Mouse (Mus musculus): Measurements from ENCODE around the gene Mnd1. TPM values are rescaled to one million over a fixed set of nuclear protein-coding genes. Genes with fewer than 3 reads are reported as not detected.

Mnd1 gene
- polyA plus RNA-seq (2014; fragmentation: Nextera tagmentation; extraction: Ambion mirVana), result 13.2 and 14.2 TPM in 2 replicates

GRCm38 (mm10) chr3:84155558-84156006 lies at the start of gene Mnd1:
Gene Mnd1 (minus strand): TSS chr3:84155786.
- peak within 1 kb of the TSS; percentile 92 for H3K9ac ChIP-seq (ENCODE audit: low read depth, low read length)
- no peaks in the 10 kb centered on the region for H3K9me3 ChIP-seq (ENCODE audit: control insufficient read depth, low read length)
- no peaks in the 10 kb centered on the region for H3K36me3 ChIP-seq (ENCODE audit: control insufficient read depth, insufficient read depth, low read length)
- ATAC-seq (replicated peaks; ENCODE audit: low FRiP score), result peak; percentile 98
- WGBS, result under 1% methylated on average over 29 of the region's 29 CpGs
- H3K4me1 ChIP-seq (replicated peaks; ENCODE audit: control insufficient read depth, insufficient read depth, low read length), result peaks cover 5% of the 10 kb centered on the region; the same call in 1 of the 2 replicates
- peak; percentile 99 for DNase-seq (ENCODE audit: low spot score)
- peak within 1 kb of the TSS; percentile 68 for H3K4me3 ChIP-seq (ENCODE audit: low read depth, low read length)
- peak within 1 kb of the TSS; percentile 98 for H3K4me2 ChIP-seq
- peak within 1 kb of the TSS; percentile 90 for H3K27ac ChIP-seq (ENCODE audit: low read depth, low read length)
- H3K27me3 ChIP-seq (replicated peaks; ENCODE audit: control insufficient read depth, insufficient read depth, low read length), result no peaks in the 10 kb centered on the region

DNA sequence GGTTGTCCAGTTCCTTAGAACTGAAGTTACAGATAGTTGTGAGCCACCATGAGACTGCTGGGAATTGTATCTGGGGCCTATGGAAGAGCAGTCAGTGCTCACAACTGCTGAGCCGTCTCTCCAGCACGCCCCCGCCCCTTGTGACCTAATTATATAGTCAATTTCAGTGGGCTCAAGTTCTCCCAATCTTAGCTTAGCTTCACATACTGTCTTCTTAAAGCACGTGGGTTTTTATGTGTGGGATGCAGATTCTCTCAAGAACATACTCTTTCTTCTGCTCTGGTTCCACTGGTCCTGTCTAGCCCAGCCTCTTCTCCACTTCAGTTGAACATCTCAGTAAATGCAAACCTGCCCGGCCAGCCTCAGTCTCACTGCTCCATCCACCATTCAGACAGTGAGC lies 49.1 kb upstream of the Mnd1 start:
- WGBS, result 77% methylated on average over 5 of the region's 5 CpGs
- H3K9ac ChIP-seq (ENCODE audit: low read depth, low read length), result no peak overlapping the region
- H3K27me3 ChIP-seq (replicated peaks; ENCODE audit: control insufficient read depth, insufficient read depth, low read length), result no peaks in the 10 kb centered on the region
- no peak for DNase-seq (ENCODE audit: low spot score)
- H3K9me3 ChIP-seq (ENCODE audit: control insufficient read depth, low read length), result no peaks in the 10 kb centered on the region
- no peaks in the 10 kb centered on the region for H3K36me3 ChIP-seq (ENCODE audit: control insufficient read depth, insufficient read depth, low read length)
- ATAC-seq (replicated peaks; ENCODE audit: low FRiP score), result no peak
- no peak overlapping the region for H3K4me3 ChIP-seq (ENCODE audit: low read depth, low read length)
- no peaks in the 10 kb centered on the region for H3K4me1 ChIP-seq (replicated peaks; ENCODE audit: control insufficient read depth, insufficient read depth, low read length)
- H3K27ac ChIP-seq (ENCODE audit: low read depth, low read length), result no peak overlapping the region
- H3K4me2 ChIP-seq, result no peak overlapping the region

GRCm38 (mm10) chr3:84200559-84201420 lies 45.2 kb upstream of the Mnd1 start:
- Histone ChIP-seq H3K4me1 (replicated peaks; ENCODE audit: control insufficient read depth, insufficient read depth, low read length) (no peaks in the 10 kb centered on the region), H3K9me3 (ENCODE audit: control insufficient read depth, low read length) (no peaks in the 10 kb centered on the region), H3K9ac (ENCODE audit: low read depth, low read length) (no peak overlapping the region), H3K27ac (ENCODE audit: low read depth, low read length) (no peak overlapping the region), H3K4me2 (no peak overlapping the region), H3K4me3 (ENCODE audit: low read depth, low read length) (no peak overlapping the region), H3K36me3 (ENCODE audit: control insufficient read depth, insufficient read depth, low read length) (no peaks in the 10 kb centered on the region), H3K27me3 (replicated peaks; ENCODE audit: control insufficient read depth, insufficient read depth, low read length) (no peaks in the 10 kb centered on the region)
- DNase-seq (ENCODE audit: low spot score) (no peak), ATAC-seq (replicated peaks; ENCODE audit: low FRiP score) (no peak)
- WGBS, result 75% methylated on average over 13 of the region's 13 CpGs

DNA sequence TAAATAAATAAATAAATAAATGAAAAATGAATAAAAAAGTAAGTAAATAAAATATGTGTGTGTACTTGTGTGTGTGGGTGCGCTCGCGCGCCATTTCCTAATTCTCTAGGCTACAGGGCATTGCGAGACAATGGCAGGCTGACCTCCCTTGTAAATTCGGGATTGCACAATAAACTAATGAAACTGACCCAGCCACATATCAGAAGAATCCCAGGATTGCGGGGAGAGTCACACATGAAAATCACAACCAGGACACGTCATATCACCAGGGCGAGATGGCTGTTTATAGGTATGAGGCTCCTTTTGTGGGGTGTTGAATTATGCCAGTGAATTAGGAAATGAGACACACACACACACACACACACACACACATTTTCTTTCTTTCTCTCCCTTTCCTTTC lies 43.9 kb upstream of the Mnd1 start:
- ATAC-seq (replicated peaks; ENCODE audit: low FRiP score) (no peak), DNase-seq (ENCODE audit: low spot score) (no peak)
- Histone ChIP-seq H3K36me3 (ENCODE audit: control insufficient read depth, insufficient read depth, low read length) (no peaks in the 10 kb centered on the region), H3K4me3 (ENCODE audit: low read depth, low read length) (no peak overlapping the region), H3K9me3 (ENCODE audit: control insufficient read depth, low read length) (no peaks in the 10 kb centered on the region), H3K4me1 (replicated peaks; ENCODE audit: control insufficient read depth, insufficient read depth, low read length) (no peaks in the 10 kb centered on the region), H3K27ac (ENCODE audit: low read depth, low read length) (no peak overlapping the region), H3K4me2 (no peak overlapping the region), H3K9ac (ENCODE audit: low read depth, low read length) (no peak overlapping the region), H3K27me3 (replicated peaks; ENCODE audit: control insufficient read depth, insufficient read depth, low read length) (no peaks in the 10 kb centered on the region)
- 86% methylated on average over 9 of the region's 9 CpGs for WGBS

DNA sequence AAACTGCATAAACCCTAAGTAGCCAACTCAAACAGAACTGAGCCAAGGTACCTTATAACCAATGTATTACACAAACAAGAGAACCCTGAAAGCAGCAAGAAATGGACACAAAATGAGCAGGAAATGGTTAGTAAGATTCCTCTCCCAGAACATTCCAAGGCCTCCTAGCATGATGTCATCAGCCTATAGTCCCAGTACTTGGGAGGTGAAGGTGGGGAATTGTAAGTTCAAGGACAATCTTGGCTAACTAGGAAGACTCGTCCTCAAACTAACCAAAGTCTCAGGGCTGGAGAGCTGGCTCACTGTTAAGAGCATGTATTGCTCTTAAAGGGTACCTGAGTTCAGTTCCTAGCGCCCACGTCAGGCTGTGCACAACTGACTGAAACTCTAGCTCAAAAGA lies 42.6 kb upstream of the Mnd1 start:
- Histone ChIP-seq H3K4me1 (replicated peaks; ENCODE audit: control insufficient read depth, insufficient read depth, low read length) (no peaks in the 10 kb centered on the region), H3K27ac (ENCODE audit: low read depth, low read length) (no peak overlapping the region), H3K9ac (ENCODE audit: low read depth, low read length) (no peak overlapping the region), H3K4me3 (ENCODE audit: low read depth, low read length) (no peak overlapping the region), H3K9me3 (ENCODE audit: control insufficient read depth, low read length) (no peaks in the 10 kb centered on the region), H3K4me2 (no peak overlapping the region), H3K36me3 (ENCODE audit: control insufficient read depth, insufficient read depth, low read length) (no peaks in the 10 kb centered on the region), H3K27me3 (replicated peaks; ENCODE audit: control insufficient read depth, insufficient read depth, low read length) (0 out of 2 replicates have a peak, but pooled peaks cover 1% of the 10 kb centered on the region)
- WGBS, result 83% methylated on average over 3 of the region's 3 CpGs
- ATAC-seq (replicated peaks; ENCODE audit: low FRiP score), result no peak
- DNase-seq (ENCODE audit: low spot score), result no peak

DNA sequence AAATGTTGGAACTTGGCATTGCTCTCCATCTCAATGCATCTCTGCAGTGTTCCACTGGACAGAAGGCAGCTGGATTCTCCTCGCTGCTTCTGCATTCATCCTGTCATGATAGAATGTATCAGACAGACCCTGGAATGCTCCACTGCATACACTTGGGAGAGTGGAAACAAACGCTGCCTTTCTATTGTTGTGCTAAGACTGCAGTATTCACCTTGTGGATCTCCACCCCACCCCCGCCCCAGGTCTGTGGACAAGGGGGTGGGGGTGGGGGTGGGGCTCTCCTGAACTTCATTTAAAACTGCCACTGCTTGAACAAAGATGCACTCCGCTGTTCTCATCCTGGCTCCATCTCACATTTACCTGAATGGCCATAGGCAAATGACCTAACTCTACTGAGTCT lies 38.3 kb upstream of the Mnd1 start:
- 62% methylated on average over 4 of the region's 4 CpGs for WGBS
- no peaks in the 10 kb centered on the region for H3K36me3 ChIP-seq (ENCODE audit: control insufficient read depth, insufficient read depth, low read length)
- H3K9me3 ChIP-seq (ENCODE audit: control insufficient read depth, low read length), result no peaks in the 10 kb centered on the region
- no peak overlapping the region for H3K4me2 ChIP-seq
- H3K4me1 ChIP-seq (replicated peaks; ENCODE audit: control insufficient read depth, insufficient read depth, low read length), result peaks cover 5% of the 10 kb centered on the region; the same call in 1 of the 2 replicates
- DNase-seq (ENCODE audit: low spot score) (no peak), ATAC-seq (replicated peaks; ENCODE audit: low FRiP score) (no peak)
- no peak overlapping the region for H3K27ac ChIP-seq (ENCODE audit: low read depth, low read length)
- H3K4me3 ChIP-seq (ENCODE audit: low read depth, low read length), result no peak overlapping the region
- peaks cover 39% of the 10 kb centered on the region for H3K27me3 ChIP-seq (replicated peaks; ENCODE audit: control insufficient read depth, insufficient read depth, low read length)
- no peak overlapping the region for H3K9ac ChIP-seq (ENCODE audit: low read depth, low read length)

DNA sequence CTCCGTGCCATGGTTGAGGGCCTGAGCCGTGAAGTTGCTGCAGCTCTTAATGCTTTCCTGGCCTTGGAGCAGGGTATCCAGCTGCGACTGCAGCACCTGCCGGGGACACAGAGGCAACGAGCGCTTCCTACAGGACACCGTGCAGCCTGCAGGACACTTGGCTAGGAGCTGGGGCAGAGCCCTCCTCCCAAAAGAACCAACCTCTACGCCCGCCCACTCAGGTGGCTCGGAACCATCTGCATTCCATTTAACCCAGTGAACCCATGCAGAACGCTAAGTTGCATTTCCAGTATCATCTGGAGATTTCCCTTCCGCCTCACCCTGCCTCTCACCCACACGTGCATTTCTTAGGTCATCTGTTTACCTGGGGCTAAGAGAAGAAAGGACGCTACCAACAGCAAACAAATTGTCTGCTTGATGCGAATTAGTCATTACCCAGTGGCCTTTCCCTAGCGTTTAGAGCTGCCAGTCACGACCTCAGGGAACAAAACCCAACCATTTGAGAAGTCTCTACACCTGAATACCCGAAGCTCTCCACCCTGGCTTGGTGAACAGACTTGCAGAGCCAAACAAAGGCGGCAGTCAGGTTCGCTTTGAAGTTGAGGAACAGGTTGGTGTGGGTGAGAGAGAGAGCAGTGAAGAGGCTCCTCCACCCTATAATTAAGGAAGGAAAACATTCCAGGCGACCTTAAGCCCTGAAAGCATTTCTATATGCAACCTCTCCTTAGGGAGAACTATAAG lies 35.7 kb upstream of the Mnd1 start:
- DNase-seq (ENCODE audit: low spot score) (no peak), ATAC-seq (replicated peaks; ENCODE audit: low FRiP score) (no peak)
- H3K27me3 ChIP-seq (replicated peaks; ENCODE audit: control insufficient read depth, insufficient read depth, low read length), result peaks cover 39% of the 10 kb centered on the region
- no peaks in the 10 kb centered on the region for H3K36me3 ChIP-seq (ENCODE audit: control insufficient read depth, insufficient read depth, low read length)
- H3K9me3 ChIP-seq (ENCODE audit: control insufficient read depth, low read length), result no peaks in the 10 kb centered on the region
- no peak overlapping the region for H3K27ac ChIP-seq (ENCODE audit: low read depth, low read length)
- H3K4me1 ChIP-seq (replicated peaks; ENCODE audit: control insufficient read depth, insufficient read depth, low read length), result peaks cover 5% of the 10 kb centered on the region; the same call in 1 of the 2 replicates
- 30% methylated on average over 21 of the region's 21 CpGs for WGBS
- no peak overlapping the region for H3K9ac ChIP-seq (ENCODE audit: low read depth, low read length)
- peak overlapping the region; percentile 56 for H3K4me2 ChIP-seq
- no peak overlapping the region for H3K4me3 ChIP-seq (ENCODE audit: low read depth, low read length)

DNA sequence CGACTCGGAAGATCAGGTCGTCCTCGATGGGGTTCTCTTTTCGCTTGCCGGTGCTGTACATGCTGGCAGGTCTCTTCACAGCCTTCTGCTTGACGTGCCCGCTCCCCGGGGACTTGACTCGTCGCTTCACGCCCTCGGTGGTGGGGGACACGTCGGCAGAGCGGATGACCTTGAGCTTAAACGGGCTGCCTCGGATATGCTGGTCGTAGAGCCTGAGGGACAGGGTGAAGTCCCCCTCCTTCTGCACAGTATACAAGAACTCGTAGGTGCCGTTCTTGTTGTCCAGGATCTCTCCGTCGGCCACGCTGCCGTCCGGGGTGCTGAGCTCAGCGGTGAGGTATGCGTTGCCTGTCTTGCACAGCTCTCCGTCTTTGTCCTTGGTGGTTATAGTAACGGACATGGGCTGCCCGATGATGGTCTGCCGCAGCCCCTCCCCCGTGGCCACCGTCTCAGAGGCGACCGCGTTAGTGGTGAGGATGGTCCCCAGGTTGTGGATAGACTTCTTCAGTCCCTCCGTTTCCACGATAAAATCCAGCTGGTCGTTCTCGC lies 35.0 kb upstream of the Mnd1 start:
- peak overlapping the region; percentile 56 for H3K4me2 ChIP-seq
- ATAC-seq (replicated peaks; ENCODE audit: low FRiP score), result no peak
- no peak overlapping the region for H3K27ac ChIP-seq (ENCODE audit: low read depth, low read length)

More for the DNA sequence above, 35.0 kb upstream of the Mnd1 start:
- peaks cover 39% of the 10 kb centered on the region for H3K27me3 ChIP-seq (replicated peaks; ENCODE audit: control insufficient read depth, insufficient read depth, low read length)
- peak overlapping the region; percentile 29 for H3K4me3 ChIP-seq (ENCODE audit: low read depth, low read length)
- H3K9ac ChIP-seq (ENCODE audit: low read depth, low read length), result no peak overlapping the region
- H3K36me3 ChIP-seq (ENCODE audit: control insufficient read depth, insufficient read depth, low read length), result no peaks in the 10 kb centered on the region
- peaks cover 5% of the 10 kb centered on the region; the same call in 1 of the 2 replicates for H3K4me1 ChIP-seq (replicated peaks; ENCODE audit: control insufficient read depth, insufficient read depth, low read length)
- WGBS, result 2% methylated on average over 41 of the region's 41 CpGs
- no peak for DNase-seq (ENCODE audit: low spot score)
- H3K9me3 ChIP-seq (ENCODE audit: control insufficient read depth, low read length), result no peaks in the 10 kb centered on the region
